Mouse (Mus musculus): ENCODE results near the gene Wfdc3. TPM values are rescaled to one million over a fixed set of nuclear protein-coding genes. Genes with fewer than 3 reads are reported as not detected.
A peak's percentile ranks its signal among the peaks of the same experiment; 100 is the strongest.

The Wfdc3 gene
- polyA plus RNA-seq, 1 experiment from 2014 or later, result 0.44 TPM

- Histone ChIP-seq H3K9ac (no peak overlapping the region), H3K27ac (no peak overlapping the region), H3K4me2 (replicated peaks) (no peak overlapping the region), H3K9me3 (no peaks in the 10 kb centered on the region), H3K4me1 (peaks cover 22% of the 10 kb centered on the region), H3K36me3 (peaks cover 16% of the 10 kb centered on the region), H3K4me3 (no peak overlapping the region), H3K27me3 (replicated peaks) (no peaks in the 10 kb centered on the region)
- ATAC-seq (ENCODE audit: low FRiP score, low read depth), result no peak
- 79% methylated on average over 14 of the region's 14 CpGs for WGBS
Observed at GRCm38 (mm10) chr2:164773229-164773988, 27.7 kb upstream of the Wfdc3 start.

GRCm38 (mm10) chr2:164771123-164771522 lies 25.4 kb upstream of the Wfdc3 start:
- H3K4me3 ChIP-seq, result peak overlapping the region; percentile 65
- H3K9me3 ChIP-seq, result no peaks in the 10 kb centered on the region
- 82% methylated on average over 8 of the region's 8 CpGs for whole genome bisulfite sequencing
- no peaks in the 10 kb centered on the region for H3K27me3 ChIP-seq (replicated peaks)
- no peak for ATAC-seq (ENCODE audit: low FRiP score, low read depth)
- H3K4me2 ChIP-seq (replicated peaks), result peak overlapping the region; percentile 78
- H3K4me1 ChIP-seq, result peaks cover 22% of the 10 kb centered on the region
- H3K27ac ChIP-seq, result no peak overlapping the region
- H3K36me3 ChIP-seq, result peaks cover 38% of the 10 kb centered on the region
- H3K9ac ChIP-seq, result peak overlapping the region; percentile 52

DNA sequence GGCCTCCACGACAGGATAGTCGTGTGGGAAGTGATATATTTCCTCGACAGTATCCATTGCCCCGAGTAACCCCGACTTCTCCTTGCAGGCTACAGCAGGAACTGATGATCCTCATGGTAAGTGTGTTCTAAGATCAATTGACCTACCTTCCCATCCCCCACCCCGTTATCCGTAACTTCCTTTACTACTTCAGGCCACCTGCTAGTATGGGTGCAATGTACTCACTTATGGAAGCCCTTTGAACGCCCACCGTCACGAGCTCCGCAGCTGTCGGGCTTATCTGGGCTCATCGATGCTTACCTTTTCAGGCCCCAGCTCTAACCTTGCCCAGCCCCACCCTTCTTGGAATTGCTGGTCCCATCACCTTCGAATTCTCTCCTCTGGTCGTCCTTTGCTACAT lies 24.5 kb upstream of the Wfdc3 start:
- 5% methylated on average over 15 of the region's 15 CpGs for WGBS
- Histone ChIP-seq H3K9ac (peak overlapping the region; percentile 52), H3K9me3 (no peaks in the 10 kb centered on the region), H3K36me3 (peaks cover 46% of the 10 kb centered on the region), H3K27ac (no peak overlapping the region), H3K27me3 (replicated peaks) (no peaks in the 10 kb centered on the region), H3K4me2 (replicated peaks) (peak overlapping the region; percentile 78), H3K4me3 (peak overlapping the region; percentile 65), H3K4me1 (peaks cover 22% of the 10 kb centered on the region)
- no peak for ATAC-seq (ENCODE audit: low FRiP score, low read depth)

- Histone ChIP-seq H3K4me1 (peaks cover 22% of the 10 kb centered on the region), H3K36me3 (peaks cover 53% of the 10 kb centered on the region), H3K4me2 (replicated peaks) (peak within 1 kb of the TSS; percentile 78), H3K9me3 (no peaks in the 10 kb centered on the region), H3K27ac (no peak within 1 kb of the TSS), H3K9ac (peak within 1 kb of the TSS; percentile 52), H3K4me3 (peak within 1 kb of the TSS; percentile 65), H3K27me3 (replicated peaks) (no peaks in the 10 kb centered on the region)
- WGBS, result 2% methylated on average over 53 of the region's 53 CpGs
- ATAC-seq (ENCODE audit: low FRiP score, low read depth), result peak; percentile 99
Observed at GRCm38 (mm10) chr2:164769258-164770037, 23.7 kb upstream of the Wfdc3 start, which contains the start of gene Ube2c. Gene Ube2c (plus strand): TSS chr2:164769898.

GRCm38 (mm10) chr2:164767812-164768540 lies 22.2 kb upstream of the Wfdc3 start:
- H3K4me3 ChIP-seq, result no peak overlapping the region
- H3K4me1 ChIP-seq, result peaks cover 22% of the 10 kb centered on the region
- no peaks in the 10 kb centered on the region for H3K27me3 ChIP-seq (replicated peaks)
- WGBS, result 94% methylated on average over 15 of the region's 15 CpGs
- H3K9me3 ChIP-seq, result no peaks in the 10 kb centered on the region
- no peak for ATAC-seq (ENCODE audit: low FRiP score, low read depth)
- no peak overlapping the region for H3K27ac ChIP-seq
- H3K4me2 ChIP-seq (replicated peaks), result no peak overlapping the region
- no peak overlapping the region for H3K9ac ChIP-seq
- H3K36me3 ChIP-seq, result peaks cover 62% of the 10 kb centered on the region

GRCm38 (mm10) chr2:164765841-164766240 lies 20.1 kb upstream of the Wfdc3 start:
- no peak overlapping the region for H3K27ac ChIP-seq
- H3K27me3 ChIP-seq (replicated peaks), result no peaks in the 10 kb centered on the region
- no peak overlapping the region for H3K9ac ChIP-seq
- H3K4me1 ChIP-seq, result peaks cover 10% of the 10 kb centered on the region
- 85% methylated on average over 3 of the region's 3 CpGs for WGBS
- no peaks in the 10 kb centered on the region for H3K9me3 ChIP-seq
- no peak overlapping the region for H3K4me2 ChIP-seq (replicated peaks)
- H3K36me3 ChIP-seq, result peaks cover 69% of the 10 kb centered on the region
- H3K4me3 ChIP-seq, result no peak overlapping the region
- ATAC-seq (ENCODE audit: low FRiP score, low read depth), result no peak

DNA sequence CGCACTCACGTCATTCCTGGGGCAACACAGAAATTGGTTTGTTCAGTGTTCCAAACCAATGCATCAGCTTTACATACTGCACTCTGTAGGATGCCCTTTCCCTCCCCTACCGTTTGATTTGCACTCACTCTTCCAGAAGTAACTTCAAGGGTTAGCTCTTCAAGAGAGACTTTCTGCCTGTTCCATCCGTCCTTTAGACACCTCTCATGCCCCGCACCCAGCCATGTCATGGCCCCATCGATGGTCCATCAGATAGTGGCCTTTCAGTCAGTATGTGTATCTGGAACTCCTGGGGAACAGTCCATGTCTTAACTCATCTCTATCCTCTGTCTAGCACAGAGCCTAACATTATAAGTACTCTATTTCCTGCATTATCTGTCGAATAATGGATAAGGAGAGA lies 16.9 kb upstream of the Wfdc3 start:
- WGBS, result 92% methylated on average over 7 of the region's 7 CpGs
- no peaks in the 10 kb centered on the region for H3K9me3 ChIP-seq
- no peaks in the 10 kb centered on the region for H3K4me1 ChIP-seq
- no peak overlapping the region for H3K4me3 ChIP-seq
- H3K4me2 ChIP-seq (replicated peaks), result no peak overlapping the region
- H3K36me3 ChIP-seq, result peaks cover 91% of the 10 kb centered on the region
- H3K27me3 ChIP-seq (replicated peaks), result no peaks in the 10 kb centered on the region
- H3K9ac ChIP-seq, result no peak overlapping the region
- no peak overlapping the region for H3K27ac ChIP-seq
- ATAC-seq (ENCODE audit: low FRiP score, low read depth), result no peak

DNA sequence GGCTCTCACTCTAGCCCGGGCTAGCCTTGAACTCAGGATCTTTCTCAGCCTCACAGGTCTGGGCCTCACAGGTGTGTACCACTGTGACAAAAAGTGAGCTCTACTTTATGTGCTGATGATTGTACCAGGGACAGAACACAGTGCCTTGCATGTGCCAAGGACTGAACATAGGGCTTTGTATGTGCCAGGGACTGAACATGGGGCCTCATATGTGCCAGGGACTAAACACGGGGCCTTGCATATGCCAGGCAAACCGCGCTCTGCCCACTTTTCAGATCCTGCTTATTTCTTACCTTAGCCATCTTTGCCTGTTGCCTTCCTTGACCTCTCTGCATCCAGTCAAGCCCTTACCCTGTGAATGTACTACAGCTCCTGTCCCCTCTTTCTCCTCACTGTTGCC lies 16.2 kb upstream of the Wfdc3 start:
- H3K9me3 ChIP-seq, result no peaks in the 10 kb centered on the region
- no peaks in the 10 kb centered on the region for H3K4me1 ChIP-seq
- no peaks in the 10 kb centered on the region for H3K27me3 ChIP-seq (replicated peaks)
- H3K4me3 ChIP-seq, result no peak overlapping the region
- WGBS, result 97% methylated on average over 4 of the region's 4 CpGs
- H3K9ac ChIP-seq, result no peak overlapping the region
- H3K4me2 ChIP-seq (replicated peaks), result no peak overlapping the region
- H3K36me3 ChIP-seq, result peaks cover 91% of the 10 kb centered on the region
- H3K27ac ChIP-seq, result no peak overlapping the region
- no peak for ATAC-seq (ENCODE audit: low FRiP score, low read depth)

DNA sequence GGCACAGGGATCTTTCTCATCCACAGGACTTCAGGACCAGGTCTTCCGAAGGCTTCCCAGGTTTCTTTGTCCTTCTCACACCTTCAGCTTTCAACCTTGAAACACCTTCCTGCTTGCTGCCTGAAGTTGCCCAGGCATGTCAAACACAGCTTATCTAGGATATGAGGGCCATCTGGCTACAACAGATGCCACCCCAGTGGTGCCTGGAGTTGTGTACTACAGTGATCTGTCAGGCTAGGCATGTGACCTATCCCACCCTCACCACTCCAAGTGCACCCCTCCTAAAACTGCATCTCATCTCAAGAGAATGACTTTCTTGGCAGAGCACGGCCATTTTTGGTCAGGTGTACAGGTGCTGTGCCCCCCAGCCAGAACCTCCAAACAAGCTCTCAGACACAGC lies 15.8 kb upstream of the Wfdc3 start:
- no peaks in the 10 kb centered on the region for H3K4me1 ChIP-seq
- H3K36me3 ChIP-seq, result peaks cover 91% of the 10 kb centered on the region
- WGBS, result 95% methylated on average over 2 of the region's 2 CpGs

GRCm38 (mm10) chr2:164760059-164760833 lies 14.5 kb upstream of the Wfdc3 start:
- ATAC-seq (ENCODE audit: low FRiP score, low read depth), result no peak
- no peak overlapping the region for H3K9ac ChIP-seq
- no peaks in the 10 kb centered on the region for H3K4me1 ChIP-seq
- no peaks in the 10 kb centered on the region for H3K27me3 ChIP-seq (replicated peaks)
- H3K4me2 ChIP-seq (replicated peaks), result no peak overlapping the region
- H3K36me3 ChIP-seq, result peaks cover 91% of the 10 kb centered on the region
- H3K4me3 ChIP-seq, result no peak overlapping the region
- WGBS, result 88% methylated on average over 4 of the region's 4 CpGs
- H3K9me3 ChIP-seq, result no peaks in the 10 kb centered on the region
- no peak overlapping the region for H3K27ac ChIP-seq

More for the DNA sequence above, 15.8 kb upstream of the Wfdc3 start:
- Histone ChIP-seq H3K27me3 (replicated peaks) (no peaks in the 10 kb centered on the region), H3K4me2 (replicated peaks) (no peak overlapping the region), H3K9me3 (no peaks in the 10 kb centered on the region), H3K9ac (no peak overlapping the region), H3K27ac (no peak overlapping the region), H3K4me3 (no peak overlapping the region)
- ATAC-seq (ENCODE audit: low FRiP score, low read depth), result no peak

GRCm38 (mm10) chr2:164758692-164759091 lies 13.0 kb upstream of the Wfdc3 start:
- Histone ChIP-seq H3K36me3 (peaks cover 98% of the 10 kb centered on the region), H3K9ac (no peak overlapping the region), H3K27me3 (replicated peaks) (no peaks in the 10 kb centered on the region), H3K4me3 (no peak overlapping the region), H3K27ac (no peak overlapping the region), H3K4me2 (replicated peaks) (no peak overlapping the region), H3K4me1 (no peaks in the 10 kb centered on the region), H3K9me3 (no peaks in the 10 kb centered on the region)
- ATAC-seq (ENCODE audit: low FRiP score, low read depth), result no peak
- WGBS, result 68% methylated on average over 1 of the region's 1 CpGs
